Mouse (Mus musculus) embryonic facial prominence, embryonic 11.5 days (tissue): ENCODE results near the gene Fam136a. TPM values are rescaled to one million over a fixed set of nuclear protein-coding genes. Genes with fewer than 3 reads are reported as not detected.

Experiments used
- ATAC-seq: fragments of 200-750 bp; cut with Nextera tagmentation; replicated peaks from 2 replicates; pipeline ENCODE4 v1.8.0; 2017; ENCODE audit warnings: low read depth; ENCODE audit not compliant: insufficient number of reproducible peaks, low FRiP score, low TSS enrichment
- DNase-seq: peaks from one replicate; pipeline ENCODE4 v3.0.0-alpha.2; 2015; ENCODE audit warnings: low spot score
- H3K27ac ChIP-seq: fragments of 300-500 bp; sonication (generic); replicated peaks from 2 replicates; pipeline ENCODE4 v1.5.1; 2014; ENCODE audit warnings: mild to moderate bottlenecking, low read depth, low read length, control low read depth
- H3K27me3 ChIP-seq: fragments of 300-500 bp; sonication (generic); 2 replicates; pipeline ENCODE4 v1.6.1; 2014; ENCODE audit warnings: mild to moderate bottlenecking, low read length, moderate library complexity, mixed read lengths; ENCODE audit not compliant: control insufficient read depth, insufficient read depth
- H3K36me3 ChIP-seq: fragments of 300-500 bp; sonication (generic); replicated peaks from 2 replicates; pipeline ENCODE4 v1.6.1; 2014; ENCODE audit warnings: low read depth, mild to moderate bottlenecking, low read length, moderate library complexity, mixed read lengths; ENCODE audit not compliant: control insufficient read depth, insufficient read depth
- H3K4me1 ChIP-seq: fragments of 300-500 bp; sonication (generic); 2 replicates; pipeline ENCODE4 v1.6.1; 2014; ENCODE audit warnings: low read length, mixed read lengths; ENCODE audit not compliant: control insufficient read depth, insufficient read depth
- H3K4me2 ChIP-seq: fragments of 300-500 bp; sonication (generic); 2 replicates; pipeline ENCODE4 v1.6.1; 2014; ENCODE audit warnings: low read depth, mild to moderate bottlenecking, control low read depth, low read length, moderate library complexity
- H3K4me3 ChIP-seq: fragments of 300-500 bp; sonication (generic); 2 replicates; pipeline ENCODE4 v1.5.1; 2014; ENCODE audit warnings: low read depth, low read length, control low read depth
- H3K9ac ChIP-seq: fragments of 300-500 bp; sonication (generic); replicated peaks from 2 replicates; pipeline ENCODE4 v1.6.1; 2014; ENCODE audit warnings: mild to moderate bottlenecking, control low read depth, low read length
- H3K9me3 ChIP-seq: fragments of 300-500 bp; sonication (generic); replicated peaks from 2 replicates; pipeline ENCODE4 v1.6.1; 2016; ENCODE audit warnings: mild to moderate bottlenecking, low read length, inconsistent platforms, mixed read lengths; ENCODE audit not compliant: control insufficient read depth
- WGBS: fragments of 180-500 bp; shearing (Covaris S2); extraction: QIAGEN DNeasy Blood & Tissue Kit; methylation state at CpG from one replicate; pipeline ENCODE4 v1.1.7; 2014; 5-methylcytosine and 5-hydroxymethylcytosine counted together
- polyA plus RNA-seq: library from polyadenylated mRNA; unstranded; fragments of >200 nt; fragmentation: Nextera tagmentation; extraction: Ambion mirVana; gene quantifications from 2 replicates; pipeline ENCODE4 v1.2.1, GENCODE M21; 2014

Gene Fam136a
- polyA plus RNA-seq, 1 experiment from 2014 or later: 172 TPM

- H3K27me3 ChIP-seq: no peaks in the 10 kb centered on the region
Measured at GRCm38 (mm10) chr6:86354948-86355347, 10.5 kb upstream of the Fam136a start.

DNA sequence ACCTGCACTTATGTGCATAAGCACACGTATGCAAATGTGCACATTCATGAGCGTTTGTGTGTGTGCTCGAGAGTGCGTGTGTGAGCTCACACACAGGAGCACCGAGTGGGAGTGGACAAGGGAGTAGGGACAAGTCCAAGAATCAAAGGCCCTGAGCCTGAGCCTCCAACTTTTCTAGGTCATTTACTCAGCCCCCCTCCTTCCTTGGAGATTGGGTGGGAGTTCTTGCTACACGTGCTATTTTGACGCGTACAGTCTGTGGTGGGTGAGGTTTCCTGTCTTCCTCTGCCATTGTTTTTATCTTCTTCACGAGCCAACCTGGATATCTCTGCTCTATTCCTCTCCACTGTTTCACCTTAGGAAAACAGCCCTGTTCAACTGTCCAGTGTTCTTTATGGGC is 8.5 kb upstream of the Fam136a start:
- H3K4me3 ChIP-seq: no peak overlapping the region
- no peak overlapping the region for H3K9ac ChIP-seq
- no peak overlapping the region for H3K27ac ChIP-seq
- no peak for ATAC-seq
- no peaks in the 10 kb centered on the region for H3K36me3 ChIP-seq
- 82% methylated on average over 9 of the region's 9 CpGs for WGBS
- H3K4me1 ChIP-seq: no peaks in the 10 kb centered on the region
- no peak overlapping the region for H3K4me2 ChIP-seq
- no peak for DNase-seq
- no peaks in the 10 kb centered on the region for H3K27me3 ChIP-seq
- H3K9me3 ChIP-seq: no peaks in the 10 kb centered on the region

More at GRCm38 (mm10) chr6:86354948-86355347, 10.5 kb upstream of the Fam136a start:
- DNase-seq: no peak
- Histone ChIP-seq H3K27ac (no peak overlapping the region), H3K4me3 (no peak overlapping the region), H3K36me3 (no peaks in the 10 kb centered on the region), H3K4me1 (no peaks in the 10 kb centered on the region), H3K4me2 (no peak overlapping the region), H3K9me3 (no peaks in the 10 kb centered on the region), H3K9ac (no peak overlapping the region)
- 50% methylated on average over 3 of the region's 3 CpGs for WGBS
- no peak for ATAC-seq

DNA sequence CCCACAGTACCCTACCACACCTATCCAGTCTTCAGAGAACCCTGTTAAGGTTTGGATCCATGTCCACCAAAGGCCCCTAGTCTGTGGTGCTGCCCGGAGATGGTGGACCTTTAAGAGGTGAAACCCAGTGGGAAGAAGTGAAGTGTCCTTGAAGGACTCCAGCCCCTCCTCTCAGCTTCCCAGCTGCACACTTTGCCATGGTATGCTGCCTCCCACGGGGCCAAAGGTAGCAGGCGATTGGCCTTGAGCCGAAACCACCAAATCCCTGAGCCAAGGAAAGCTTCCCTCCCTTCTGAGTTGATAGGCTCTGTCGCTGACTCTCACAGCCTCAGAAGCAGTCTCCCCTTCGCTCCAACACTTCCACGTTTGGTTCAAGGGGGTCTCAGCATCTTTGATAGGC is 4.8 kb upstream of the Fam136a start:
- 68% methylated on average over 7 of the region's 7 CpGs for WGBS

DNA sequence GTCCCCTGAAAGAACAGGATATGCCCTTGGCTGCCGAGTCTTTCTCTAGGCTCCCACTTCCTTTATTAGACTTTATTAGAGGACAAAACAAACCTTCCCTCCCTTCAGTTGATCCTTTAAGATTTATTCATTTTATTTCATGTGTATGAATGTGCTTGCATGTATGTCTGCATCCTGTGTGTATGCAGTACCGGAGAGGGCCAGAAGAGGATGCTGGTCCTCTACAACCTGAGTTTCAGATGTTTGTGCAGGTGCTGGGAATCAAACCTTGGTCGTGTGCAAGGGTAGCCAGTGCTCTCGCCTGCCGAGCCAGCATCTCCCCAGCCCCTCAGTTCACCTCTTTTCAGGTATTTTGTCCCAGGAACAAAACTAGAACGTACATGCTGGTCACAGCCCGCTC is 4.1 kb upstream of the Fam136a start:
- Histone ChIP-seq H3K27me3 (no peaks in the 10 kb centered on the region), H3K36me3 (no peaks in the 10 kb centered on the region), H3K4me2 (no peak overlapping the region), H3K4me1 (no peaks in the 10 kb centered on the region), H3K9me3 (no peaks in the 10 kb centered on the region), H3K9ac (no peak overlapping the region), H3K27ac (no peak overlapping the region), H3K4me3 (no peak overlapping the region)
- WGBS: 85% methylated on average over 7 of the region's 7 CpGs
- no peak for DNase-seq
- no peak for ATAC-seq

More for the DNA sequence above, 4.8 kb upstream of the Fam136a start:
- Histone ChIP-seq H3K4me3 (no peak overlapping the region), H3K9ac (no peak overlapping the region), H3K9me3 (no peaks in the 10 kb centered on the region), H3K4me2 (no peak overlapping the region), H3K27me3 (no peaks in the 10 kb centered on the region), H3K27ac (no peak overlapping the region), H3K36me3 (no peaks in the 10 kb centered on the region), H3K4me1 (no peaks in the 10 kb centered on the region)
- no peak for ATAC-seq
- no peak for DNase-seq

DNA sequence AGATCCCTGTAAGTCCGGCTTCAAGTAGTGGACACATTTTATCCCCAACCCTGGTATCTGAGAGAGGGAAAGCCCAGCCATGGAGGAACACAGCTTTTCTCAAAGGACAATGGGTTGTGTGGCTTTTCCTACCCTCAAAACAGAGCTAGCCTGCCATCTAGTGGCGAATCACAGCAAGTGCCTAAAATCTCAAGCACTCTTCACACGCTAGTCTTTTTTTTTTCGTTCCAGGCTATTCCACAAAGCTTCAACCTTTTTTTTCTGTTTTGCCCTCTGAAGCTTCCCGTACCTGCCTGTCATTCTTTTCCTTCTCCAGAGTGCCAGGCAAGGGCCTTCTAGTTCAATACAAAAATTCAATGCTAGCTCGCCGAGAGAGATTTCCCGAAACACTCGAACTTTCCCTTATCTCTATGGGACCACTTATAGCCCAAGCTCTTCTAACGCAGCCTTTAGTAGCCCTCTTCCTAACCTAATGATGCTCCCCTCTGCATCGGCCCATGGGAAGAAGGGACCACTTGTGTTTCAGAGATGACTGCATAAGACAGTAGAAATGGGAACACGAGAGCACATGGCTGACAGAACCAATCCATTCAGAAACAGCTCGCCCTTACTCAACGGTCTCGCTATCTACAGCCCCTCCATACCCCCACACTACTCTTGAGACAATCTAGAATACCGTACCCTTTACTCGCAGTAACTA is 854 bp upstream of the Fam136a start:
- Histone ChIP-seq H3K4me3 (peak overlapping the region; percentile 47), H3K27ac (no peak overlapping the region), H3K9ac (peak overlapping the region; percentile 75), H3K4me2 (peak overlapping the region; percentile 68), H3K4me1 (no peaks in the 10 kb centered on the region), H3K9me3 (no peaks in the 10 kb centered on the region), H3K36me3 (no peaks in the 10 kb centered on the region), H3K27me3 (no peaks in the 10 kb centered on the region)
- peak; percentile 91 for DNase-seq
- ATAC-seq: peak; percentile 40; the same call in 1 of the 2 replicates
- 5% methylated on average over 17 of the region's 17 CpGs for WGBS

DNA sequence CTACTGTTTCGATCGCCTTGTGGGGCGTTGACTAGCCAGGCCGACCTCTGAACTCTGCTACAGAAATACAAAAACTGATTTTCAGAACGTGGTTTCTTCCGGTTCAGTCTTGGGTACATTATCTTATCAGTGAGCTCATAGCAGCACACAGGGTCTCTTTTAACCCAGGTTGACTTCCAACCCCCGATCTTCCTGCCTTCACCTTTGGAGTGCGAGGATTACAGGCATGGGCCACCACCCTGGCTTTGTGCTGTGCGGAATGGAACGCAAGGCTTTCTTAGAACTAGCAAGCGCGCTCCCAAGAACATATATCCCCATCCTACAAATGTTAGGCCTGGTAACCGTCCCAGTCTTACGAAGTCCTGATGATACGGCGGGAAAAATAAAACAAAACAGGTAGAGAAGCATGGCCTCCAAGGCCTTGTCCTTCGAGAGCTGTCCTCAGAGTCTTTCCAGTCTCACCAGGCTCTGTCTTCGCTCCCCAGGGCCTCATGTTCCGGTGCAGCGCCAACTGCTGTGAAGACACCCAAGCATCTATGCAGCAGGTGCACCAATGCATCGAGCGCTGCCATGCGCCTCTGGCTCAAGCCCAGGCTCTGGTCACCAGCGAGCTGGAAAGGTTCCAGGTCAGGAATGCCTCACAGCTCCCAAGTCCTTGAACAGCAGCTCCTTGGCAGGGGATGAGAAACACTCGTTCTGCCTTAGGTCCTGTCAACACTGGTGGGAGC is 843 bp downstream of the Fam136a start:
- 52% methylated on average over 25 of the region's 25 CpGs for WGBS
- H3K27ac ChIP-seq: no peak overlapping the region

DNA sequence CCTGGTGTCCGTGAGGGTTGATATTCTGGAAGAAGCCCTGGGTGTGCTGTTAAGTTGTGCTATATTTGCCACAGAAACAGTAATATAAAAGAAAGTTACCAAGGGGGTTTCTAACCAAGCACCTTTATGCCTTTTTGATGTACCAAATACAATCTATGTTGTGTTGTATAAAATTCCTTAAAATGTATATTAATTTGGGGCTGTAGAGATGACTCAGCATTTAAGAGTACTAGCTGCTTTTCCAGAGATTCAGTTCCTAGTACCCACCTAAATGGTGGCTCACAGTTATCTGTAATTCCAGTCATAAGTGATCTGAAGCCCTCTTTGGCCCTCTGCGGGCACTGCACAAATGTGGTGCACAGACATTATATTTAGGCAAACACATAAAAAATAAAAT is 1.4 kb downstream of the Fam136a start:
- DNase-seq: no peak
- no peaks in the 10 kb centered on the region for H3K9me3 ChIP-seq
- 83% methylated on average over 2 of the region's 2 CpGs for WGBS
- no peak overlapping the region for H3K27ac ChIP-seq
- H3K36me3 ChIP-seq: no peaks in the 10 kb centered on the region
- H3K4me2 ChIP-seq: no peak overlapping the region
- H3K9ac ChIP-seq: no peak overlapping the region
- no peaks in the 10 kb centered on the region for H3K27me3 ChIP-seq
- peak overlapping the region; percentile 47 for H3K4me3 ChIP-seq
- no peak for ATAC-seq
- no peaks in the 10 kb centered on the region for H3K4me1 ChIP-seq

More for the DNA sequence above, 843 bp downstream of the Fam136a start:
- peak overlapping the region; percentile 47 for H3K4me3 ChIP-seq
- no peaks in the 10 kb centered on the region for H3K4me1 ChIP-seq
- H3K27me3 ChIP-seq: no peaks in the 10 kb centered on the region
- no peaks in the 10 kb centered on the region for H3K9me3 ChIP-seq
- no peaks in the 10 kb centered on the region for H3K36me3 ChIP-seq
- DNase-seq: peak; percentile 18
- H3K9ac ChIP-seq: peak overlapping the region; percentile 75
- no peak for ATAC-seq
- H3K4me2 ChIP-seq: peak overlapping the region; percentile 68

DNA sequence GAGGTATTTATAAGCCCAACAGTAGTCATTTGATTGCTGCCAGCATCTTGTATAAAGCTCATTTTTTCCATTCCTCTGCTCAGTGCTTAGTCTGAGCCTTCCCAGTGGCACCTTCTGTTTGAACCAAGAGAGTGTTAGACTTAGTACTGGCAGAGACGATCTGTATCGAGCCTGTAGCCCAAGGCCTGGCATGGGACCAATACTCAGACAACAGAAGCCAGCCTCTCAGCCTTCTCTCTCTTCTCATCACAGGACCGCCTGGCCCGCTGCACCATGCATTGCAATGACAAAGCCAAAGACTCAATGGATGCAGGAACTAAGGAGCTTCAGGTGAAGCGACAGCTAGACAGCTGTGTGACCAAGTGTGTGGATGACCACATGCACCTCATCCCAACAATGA is 3.0 kb downstream of the Fam136a start:
- WGBS: 90% methylated on average over 5 of the region's 5 CpGs
- no peak overlapping the region for H3K4me2 ChIP-seq
- DNase-seq (no peak), ATAC-seq (no peak)
- no peak overlapping the region for H3K9ac ChIP-seq
- no peaks in the 10 kb centered on the region for H3K4me1 ChIP-seq
- no peak overlapping the region for H3K4me3 ChIP-seq
- no peaks in the 10 kb centered on the region for H3K9me3 ChIP-seq
- no peak overlapping the region for H3K27ac ChIP-seq
- H3K27me3 ChIP-seq: no peaks in the 10 kb centered on the region
- H3K36me3 ChIP-seq: no peaks in the 10 kb centered on the region
